Mouse (Mus musculus) heart, adult 11 months (tissue): ENCODE results near the gene 6330409D20Rik.
A peak's percentile ranks its signal among the peaks of the same experiment; 100 is the strongest.

Source experiments
- DNase-seq: peaks from one replicate; pipeline ENCODE4 v3.0.0; 2022

6330409D20Rik gene

GRCm38 (mm10) chr2:32740916-32741272 lies at the start of gene 6330409D20Rik:
Gene 6330409D20Rik, minus strand, starts transcription at chr2:32741016.
- DNase-seq, result no peak

DNA sequence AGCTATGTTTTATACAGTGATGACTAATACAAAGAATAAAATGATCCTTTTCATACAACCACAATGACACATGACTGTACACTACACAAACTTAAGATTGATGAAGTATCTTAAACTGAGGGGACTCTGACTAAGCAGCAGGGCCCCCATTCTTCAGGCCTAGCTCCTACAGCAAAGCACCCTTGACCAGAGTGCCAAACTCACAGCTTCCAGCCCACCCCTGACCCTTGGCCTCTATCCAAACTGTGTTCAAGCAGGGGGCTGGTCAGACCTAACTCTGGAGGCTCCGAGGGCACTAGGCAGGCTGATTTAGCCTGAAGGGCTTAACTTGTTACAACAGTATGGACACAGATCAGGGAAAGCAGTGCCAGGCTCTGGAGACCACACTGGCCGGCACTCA lies 47.8 kb upstream of the 6330409D20Rik start:
- DNase-seq, result no peak

- no peak for DNase-seq
These were observed 46.4 kb upstream of the 6330409D20Rik start for GRCm38 (mm10) chr2:32787176-32787575.

GRCm38 (mm10) chr2:32784048-32784681 lies 43.3 kb upstream of the 6330409D20Rik start, which contains the start of gene Cfap157:
Gene Cfap157, minus strand, starts transcription at chr2:32784428.
- DNase-seq, result peak; percentile 93

DNA sequence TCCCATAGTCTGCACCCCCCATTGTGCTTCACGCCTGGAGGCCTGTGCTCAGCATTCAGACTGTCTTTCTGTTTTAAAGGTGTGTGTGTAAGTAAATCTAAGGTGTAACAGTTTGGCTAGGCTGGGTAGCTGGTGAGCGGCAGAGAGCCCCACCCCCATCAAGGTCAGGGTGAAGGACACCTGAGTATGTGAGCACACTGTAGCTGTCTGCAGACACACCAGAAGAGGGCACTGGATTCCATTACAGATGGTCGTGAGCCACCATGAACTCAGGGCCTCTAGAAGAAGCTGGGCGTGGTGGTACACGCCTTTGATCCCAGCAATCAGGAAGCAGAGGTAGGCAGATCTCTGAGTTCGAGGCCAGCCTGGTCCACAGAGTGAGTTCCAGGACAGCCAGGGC lies 40.9 kb upstream of the 6330409D20Rik start:
- DNase-seq, result no peak

GRCm38 (mm10) chr2:32779714-32780113 lies 38.9 kb upstream of the 6330409D20Rik start:
- peak; percentile 88 for DNase-seq

DNA sequence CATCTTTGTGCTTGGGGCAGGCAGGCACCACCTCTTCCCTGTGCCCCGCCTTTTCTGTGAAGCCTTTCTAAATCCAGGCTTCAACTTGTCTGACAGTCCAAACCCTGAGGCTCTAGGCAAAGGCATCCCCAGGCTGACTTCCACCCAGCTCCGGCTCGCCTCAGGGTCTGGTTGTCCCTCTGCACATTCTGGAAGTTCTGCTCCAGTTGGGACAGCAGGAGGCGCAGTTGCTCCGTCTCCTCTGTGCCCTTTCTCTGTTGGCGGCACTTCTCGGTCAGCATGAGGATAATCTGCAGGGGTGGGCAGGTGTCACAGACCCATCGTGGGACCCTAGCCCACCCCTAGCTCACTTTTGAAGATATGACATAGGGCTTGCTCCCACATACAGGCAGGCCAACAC lies 38.3 kb upstream of the 6330409D20Rik start:
- peak; percentile 94 for DNase-seq

- DNase-seq, result no peak
These were observed 37.3 kb upstream of the 6330409D20Rik start for GRCm38 (mm10) chr2:32778081-32778480.

DNA sequence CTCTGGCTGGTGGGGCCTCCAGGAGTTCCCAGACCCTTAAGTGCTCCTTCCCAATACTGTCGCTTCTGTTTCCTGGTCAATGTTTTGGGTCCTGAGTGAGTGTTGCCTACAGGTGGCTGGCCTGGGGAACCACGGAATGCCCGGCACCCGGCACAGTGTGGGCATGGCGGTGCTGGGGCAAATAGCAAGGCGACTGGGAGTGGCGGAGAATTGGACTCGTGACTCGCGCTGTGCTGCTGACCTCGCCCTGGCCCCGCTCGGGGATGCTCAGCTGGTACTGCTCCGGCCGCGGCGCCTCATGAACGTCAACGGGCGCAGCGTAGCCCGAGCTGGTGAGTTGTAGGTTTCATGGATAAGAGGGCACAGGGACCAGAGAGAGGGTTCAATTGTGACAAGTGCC lies 35.4 kb upstream of the 6330409D20Rik start:
- peak; percentile 95 for DNase-seq

DNA sequence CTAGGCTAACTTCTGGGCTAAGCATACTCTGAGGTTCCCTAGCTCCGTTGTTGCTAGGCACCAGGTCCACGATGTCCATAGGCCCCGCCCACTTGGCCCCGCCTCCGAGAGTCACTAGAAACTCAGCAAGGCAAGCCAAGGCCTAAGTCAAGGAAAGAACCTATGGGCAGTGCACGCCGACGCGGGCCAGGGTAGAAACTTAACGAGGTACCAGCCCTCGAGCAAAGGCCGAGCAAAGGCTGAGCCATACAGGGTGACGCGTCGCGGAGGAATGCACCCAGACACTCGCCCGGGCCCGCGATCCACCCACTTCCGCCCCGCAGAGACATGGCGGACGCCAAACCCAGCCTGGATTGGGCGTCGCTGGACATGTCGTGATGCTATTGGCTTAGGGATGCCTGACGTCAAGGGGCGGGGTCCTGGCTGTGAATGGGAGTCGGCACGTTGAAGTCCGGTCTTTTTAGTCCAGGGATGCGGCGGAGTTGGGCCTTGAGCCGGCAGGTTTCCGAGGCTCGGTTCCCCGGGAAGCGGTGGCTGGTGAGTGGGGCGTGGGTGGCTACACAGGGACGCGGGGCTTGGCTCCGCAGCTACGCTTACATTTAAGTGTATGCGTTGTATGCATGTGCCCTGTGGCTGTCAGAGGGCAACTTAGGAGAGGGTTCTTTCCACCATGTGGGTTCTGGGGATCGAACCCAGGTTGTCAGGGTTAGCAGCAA lies 34.7 kb upstream of the 6330409D20Rik start, which contains the start of the genes Ttc16 and Ptrh1:
Ttc16 (minus strand) TSS at position 275 of the 716 bp plus-strand sequence.
Ptrh1 (plus strand) TSS at position 428 of the 716 bp plus-strand sequence.
- peak; percentile 100 for DNase-seq

DNA sequence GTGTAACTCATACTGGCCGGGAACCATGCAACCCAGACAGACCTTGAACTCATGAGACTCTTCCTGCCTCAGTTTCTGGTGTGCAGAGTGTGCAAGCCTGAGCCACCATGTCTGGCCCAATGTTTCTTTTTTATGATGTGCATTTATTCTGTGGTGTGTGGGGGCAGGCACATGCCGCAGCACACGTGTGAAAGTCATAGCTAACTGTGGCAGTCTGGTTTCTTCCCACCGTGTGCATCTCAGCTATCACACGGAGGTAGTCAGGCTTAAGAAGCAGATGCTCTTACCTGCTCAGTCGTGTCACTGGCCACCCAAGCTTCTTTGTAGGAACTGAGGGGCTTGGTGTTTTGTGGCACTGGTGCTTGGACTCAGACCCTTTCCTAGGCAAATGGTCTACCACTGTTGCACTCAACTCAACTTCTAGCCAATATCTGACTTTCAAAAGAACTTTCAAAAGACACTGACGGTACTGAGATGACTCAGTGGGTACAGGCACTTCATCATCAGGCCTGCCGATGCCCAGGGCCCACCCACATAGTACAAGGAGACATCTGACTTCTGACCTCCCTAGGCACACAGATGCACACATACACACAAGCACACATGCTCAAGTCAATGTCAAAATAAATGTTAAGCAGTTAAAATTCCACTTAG lies 31.9 kb upstream of the 6330409D20Rik start:
- no peak for DNase-seq

DNA sequence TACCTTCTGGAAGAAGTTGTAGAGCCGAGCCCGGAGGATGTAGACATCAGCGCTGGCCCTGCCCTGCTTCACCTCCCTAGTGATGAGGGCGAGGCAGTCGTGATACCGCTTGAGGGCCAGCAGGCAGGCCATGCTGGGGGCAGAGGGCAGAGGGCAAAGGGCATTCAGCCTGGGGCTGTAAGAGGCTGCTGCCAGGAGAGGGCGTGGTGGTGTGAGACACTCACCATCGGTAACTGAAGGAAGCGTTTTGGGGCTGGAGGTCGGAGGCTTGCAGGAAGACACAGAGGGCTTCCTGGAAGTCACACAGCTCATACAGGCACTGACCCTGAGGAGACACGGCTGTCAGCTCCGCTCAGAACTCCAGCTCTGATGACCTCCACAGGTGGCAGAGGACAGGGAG lies 31.1 kb upstream of the 6330409D20Rik start:
- no peak for DNase-seq

DNA sequence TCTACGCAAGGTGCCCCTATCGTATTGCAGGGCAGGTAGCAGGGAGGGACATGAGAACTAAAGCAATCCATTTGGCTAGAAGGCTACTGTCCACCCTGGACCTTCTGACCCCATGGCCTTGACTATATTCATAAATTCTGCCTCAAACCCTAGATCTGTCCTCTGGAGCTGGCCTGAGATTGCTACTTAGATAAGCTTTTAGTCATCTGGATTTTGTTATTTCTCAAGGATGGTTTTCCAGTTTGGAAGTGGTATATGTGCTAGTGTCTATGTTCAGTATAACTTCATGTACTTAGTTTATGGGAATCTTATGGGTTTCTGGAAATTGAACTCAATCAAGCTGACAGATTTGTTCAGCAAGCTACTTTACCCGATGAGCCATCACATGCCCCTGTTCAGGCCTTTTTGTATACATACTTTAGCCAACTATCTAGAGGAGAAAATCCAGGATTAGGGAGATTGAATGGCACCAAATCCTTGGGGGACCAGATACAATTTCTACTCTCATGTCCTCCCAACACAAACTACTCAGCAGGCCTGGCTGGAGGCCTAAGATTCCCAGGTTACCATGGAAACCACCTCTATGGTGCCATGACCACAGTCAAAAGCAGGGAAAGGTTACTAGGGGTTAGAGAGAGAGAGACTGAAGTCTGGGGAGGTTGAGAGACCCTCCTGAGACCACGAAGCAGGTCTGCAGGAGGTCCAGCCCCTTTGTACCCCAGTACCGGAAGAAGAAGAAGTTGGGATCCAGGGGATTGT lies 28.7 kb upstream of the 6330409D20Rik start:
- no peak for DNase-seq

DNA sequence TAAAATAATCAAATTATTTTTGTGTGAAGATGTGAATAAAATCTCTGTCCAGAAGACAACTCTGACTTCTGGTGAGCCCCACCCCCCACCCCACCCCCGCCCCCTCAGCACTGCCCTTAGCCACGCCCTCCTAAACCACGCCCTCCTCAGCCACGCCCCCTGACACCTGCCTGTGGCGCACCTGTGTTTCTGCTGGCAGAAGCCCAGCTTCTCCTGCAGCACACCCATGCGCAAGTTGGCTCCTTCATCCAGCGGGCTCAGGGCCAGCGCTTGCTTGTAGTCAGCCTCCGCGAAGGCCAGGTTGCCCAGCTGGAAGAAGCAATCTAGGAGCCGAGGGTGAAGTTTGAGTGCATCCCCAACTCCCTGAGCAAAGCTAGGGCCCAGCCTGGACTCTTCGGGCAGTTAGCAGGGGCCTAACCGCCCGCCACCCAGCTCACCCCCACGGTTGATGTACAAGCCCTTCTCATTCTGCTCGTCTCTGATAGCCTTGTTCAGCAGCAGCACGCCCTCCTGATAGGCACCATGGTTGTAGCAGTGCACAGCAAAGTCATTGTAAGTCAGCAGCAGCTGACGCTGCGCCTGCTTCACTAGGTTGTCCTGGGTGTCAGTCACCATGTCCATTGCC lies 28.0 kb upstream of the 6330409D20Rik start:
- DNase-seq, result no peak

GRCm38 (mm10) chr2:32767241-32767640 lies 26.4 kb upstream of the 6330409D20Rik start:
- no peak for DNase-seq

DNA sequence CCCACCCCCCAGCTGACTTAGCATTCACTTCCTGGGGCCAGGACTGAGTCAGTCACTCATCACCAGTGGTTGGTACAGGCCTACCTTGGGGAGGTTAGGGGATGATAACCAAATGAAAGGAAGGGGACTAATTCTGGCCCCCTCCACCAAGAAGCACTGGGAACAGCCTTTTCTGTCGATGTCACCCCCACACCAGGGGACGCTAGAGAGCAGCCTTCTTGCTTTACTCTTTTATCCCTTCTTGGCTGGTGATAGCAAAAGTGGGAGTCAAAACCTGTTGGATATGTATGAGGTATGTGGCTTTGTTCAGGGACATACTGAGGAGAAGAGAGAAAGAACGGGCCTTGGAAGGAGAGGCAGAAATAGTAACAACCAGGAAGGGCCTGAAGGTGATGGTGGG lies 22.5 kb upstream of the 6330409D20Rik start:
- no peak for DNase-seq

DNA sequence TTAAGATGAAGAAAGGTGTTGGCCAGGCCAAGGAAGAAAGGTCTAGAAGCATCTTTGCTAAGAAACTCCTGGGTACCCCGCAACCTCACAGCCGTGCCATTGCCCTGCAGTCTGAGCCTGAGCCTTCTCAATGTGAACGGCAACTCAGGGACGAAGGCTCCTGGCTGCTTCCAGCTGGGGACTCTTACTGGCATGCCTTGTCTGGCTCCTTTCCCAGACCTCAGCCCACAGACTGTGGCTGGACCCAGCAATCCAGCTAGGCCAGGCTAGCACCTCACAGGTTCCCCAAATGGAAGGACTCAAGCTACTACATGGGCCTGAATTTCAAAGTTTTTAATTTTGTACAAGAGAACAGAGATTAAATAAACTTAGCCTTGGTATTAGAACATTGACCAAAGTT lies 21.0 kb upstream of the 6330409D20Rik start:
- DNase-seq, result no peak

DNA sequence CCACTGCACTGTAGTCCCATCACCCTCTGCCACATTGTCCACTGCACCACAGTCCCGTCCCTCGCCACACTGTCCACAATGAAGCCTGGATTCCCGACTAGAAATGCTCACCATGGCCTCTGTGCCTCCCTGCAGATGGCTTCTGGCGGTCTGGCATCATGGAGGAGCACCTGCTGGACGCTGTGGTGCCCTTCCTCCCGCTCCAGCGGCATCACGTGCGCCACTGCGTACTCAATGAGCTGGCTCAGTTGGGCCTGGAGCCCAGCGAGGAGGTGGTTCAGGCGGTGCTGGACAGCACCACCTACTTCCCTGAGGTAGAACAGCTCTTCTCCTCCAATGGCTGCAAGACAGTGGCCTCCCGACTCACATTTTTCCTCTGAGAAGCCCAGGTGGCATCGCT lies 20.5 kb upstream of the 6330409D20Rik start:
- DNase-seq, result no peak

- DNase-seq, result peak; percentile 88
These were observed 18.2 kb upstream of the 6330409D20Rik start for GRCm38 (mm10) chr2:32759001-32759400.

- peak; percentile 94 for DNase-seq
These were observed 17.7 kb upstream of the 6330409D20Rik start for GRCm38 (mm10) chr2:32758503-32758902.

DNA sequence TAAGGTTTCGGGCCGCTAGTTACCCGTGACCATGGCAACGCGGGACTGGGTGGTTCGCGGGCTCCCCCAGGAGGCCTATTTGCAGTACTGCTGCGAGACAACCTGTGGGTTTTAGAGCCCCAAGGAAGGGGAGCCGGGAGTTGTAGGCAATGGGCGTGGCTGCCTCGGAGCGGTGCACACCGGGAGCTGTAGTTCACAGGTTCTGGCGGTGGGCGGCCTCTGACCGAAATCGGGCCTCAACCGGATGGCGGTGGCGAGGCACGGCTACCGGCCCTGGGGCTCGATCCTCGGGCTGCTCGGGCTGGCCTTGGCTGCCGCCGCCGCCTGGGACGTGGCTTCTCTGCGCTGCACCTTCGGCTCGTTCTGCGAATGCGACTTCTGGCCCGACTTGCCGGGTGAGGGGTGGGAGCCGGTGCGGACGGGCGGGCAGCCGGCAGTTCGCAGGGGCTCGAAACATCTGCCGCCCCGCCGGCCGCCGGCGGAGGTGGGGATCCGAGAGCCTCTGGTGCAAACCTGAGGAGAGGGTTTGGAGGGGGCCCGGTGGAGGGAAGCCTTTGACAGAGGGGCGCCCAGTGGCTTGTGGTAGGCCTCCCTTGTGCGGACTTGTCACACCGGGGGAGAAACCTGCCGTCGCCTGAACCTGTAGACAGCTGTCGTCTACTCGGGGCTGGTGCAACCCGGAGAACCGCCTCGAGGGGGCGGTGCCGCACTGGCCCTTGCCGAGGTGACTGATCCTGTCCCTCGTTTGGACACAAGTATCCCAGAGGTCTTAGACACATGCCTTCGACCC lies 16.4 kb upstream of the 6330409D20Rik start, which contains the start of gene Tor2a:
Tor2a (plus strand) TSS at position 179 of the 790 bp plus-strand sequence.
- DNase-seq, result peak; percentile 100

- DNase-seq, result no peak
These were observed 15.8 kb upstream of the 6330409D20Rik start for GRCm38 (mm10) chr2:32756674-32757055.
